Mouse (Mus musculus) layer of hippocampus, postnatal 14 days (tissue): Measurements from ENCODE around the gene Rab13. TPM values are rescaled to one million over a fixed set of nuclear protein-coding genes. Genes with fewer than 3 reads are reported as not detected.
A peak's percentile ranks its signal among the peaks of the same experiment; 100 is the strongest.

Experiments
- DNase-seq, 2 experiments: peaks; one replicate each; pipeline ENCODE4 v3.0.0; 2021 to 2022; ENCODE audit warnings: low spot score in 2 of 2, mixed read lengths in 1 of 2
- microRNA-seq, 2 experiments: library from miRNA; unstranded; fragments of <30 nt; microRNA quantifications; one replicate each; pipeline ENCODE4 v1.2.0; 2021
- total RNA-seq, 2 experiments: library from RNA; stranded (reverse); gene quantifications; 2 replicates each; pipeline ENCODE4 v1.2.3; 2021

Gene Rab13
- total RNA-seq, 2 experiments from 2014 or later = 8.1 to 10.9 TPM

GRCm38 (mm10) chr3:90256731-90257530 is 43.4 kb downstream of the Rab13 start:
- no peak for DNase-seq

- DNase-seq = no peak
These were observed 45.0 kb downstream of the Rab13 start for GRCm38 (mm10) chr3:90258521-90258920.

- DNase-seq = no peak
These were observed 49.8 kb downstream of the Rab13 start for GRCm38 (mm10) chr3:90263121-90263771.

- DNase-seq = no peak
These were observed 51.2 kb downstream of the Rab13 start for GRCm38 (mm10) chr3:90264687-90265033.

- peak; percentile 86 for DNase-seq
These were observed 51.8 kb downstream of the Rab13 start, which contains the start of gene Dennd4b for GRCm38 (mm10) chr3:90265034-90265931. Dennd4b (plus strand) TSS chr3:90265185.

- DNase-seq = no peak
These were observed 52.6 kb downstream of the Rab13 start for GRCm38 (mm10) chr3:90265932-90266741.

GRCm38 (mm10) chr3:90266901-90267775 is 53.6 kb downstream of the Rab13 start:
- no peak for DNase-seq

GRCm38 (mm10) chr3:90268190-90268589 is 54.7 kb downstream of the Rab13 start:
- DNase-seq = no peak

- no peak for DNase-seq
These were observed 55.5 kb downstream of the Rab13 start for GRCm38 (mm10) chr3:90268971-90269370.

GRCm38 (mm10) chr3:90270784-90271183 is 57.3 kb downstream of the Rab13 start:
- no peak for DNase-seq

GRCm38 (mm10) chr3:90272170-90272569 is 58.7 kb downstream of the Rab13 start:
- DNase-seq = no peak

GRCm38 (mm10) chr3:90273855-90274254 is 60.4 kb downstream of the Rab13 start:
- no peak for DNase-seq

GRCm38 (mm10) chr3:90275286-90275685 is 61.8 kb downstream of the Rab13 start:
- no peak for DNase-seq

Small RNA genes within 50 kb of the gene (microRNA-seq; reads per million reads assigned to microRNA genes)
- gene Mir7012 = 0.23 to 0.28 reads per million in 2 experiments

Other genes with a start within 250 kb of the Rab13 start
- 10 to 100 TPM; 67.8 to 71.8 TPM for gene Hax1, start 214.9 kb upstream of the Rab13 start, total RNA-seq
- 10 to 100 TPM; 81.6 to 84.9 TPM for gene 4933434E20Rik, start 162.1 kb upstream of the Rab13 start, total RNA-seq
- 100 to 1,000 TPM; 182 to 186 TPM for gene Ubap2l, start 161.1 kb upstream of the Rab13 start, total RNA-seq
- gene Tpm3, start 141.0 kb upstream of the Rab13 start, total RNA-seq = 100 to 1,000 TPM; 193 to 202 TPM
- under 1 TPM; 0.39 to 0.45 TPM for gene Nup210l, start 109.6 kb upstream of the Rab13 start, total RNA-seq
- 100 to 1,000 TPM; 697 to 821 TPM for gene Rps27, start within 50 bp of the Rab13 start, total RNA-seq
- gene Jtb, start 17.9 kb downstream of the Rab13 start, total RNA-seq = 10 to 100 TPM; 44.7 to 46.4 TPM
- gene Creb3l4, start 29.8 kb downstream of the Rab13 start, total RNA-seq = not detected
- 10 to 100 TPM; 48.8 to 53.3 TPM for gene Slc39a1, start 34.5 kb downstream of the Rab13 start, total RNA-seq
- gene Crtc2, start 40.5 kb downstream of the Rab13 start, total RNA-seq = 10 to 100 TPM; 32.4 to 33.6 TPM
- gene Dennd4b, start 51.5 kb downstream of the Rab13 start, total RNA-seq = 10 to 100 TPM; 22.4 to 24.4 TPM
- gene Gatad2b, start 79.5 kb downstream of the Rab13 start, total RNA-seq = 10 to 100 TPM; 92.7 to 96.5 TPM
- 10 to 100 TPM; 15.2 to 19.1 TPM for gene Slc27a3, start 176.2 kb downstream of the Rab13 start, total RNA-seq
- gene Ints3, start 219.9 kb downstream of the Rab13 start, total RNA-seq = 10 to 100 TPM; 60.5 to 67.0 TPM